Mouse (Mus musculus) lung, adult 2 months (tissue): ENCODE data around the gene 4930579F01Rik. TPM values are rescaled to one million over a fixed set of nuclear protein-coding genes. Genes with fewer than 3 reads are reported as not detected.

Experiments
- DNase-seq: peaks from one replicate; pipeline ENCODE4 v3.0.0; 2022
- H3K4me1 ChIP-seq: fragments of 200-500 bp; 2 replicates; pipeline ENCODE4 v1.6.1; 2011; ENCODE audit warnings: low read length; ENCODE audit not compliant: control insufficient read depth, insufficient read depth
- H3K4me3 ChIP-seq: fragments of 200-500 bp; replicated peaks from 2 replicates; pipeline ENCODE3; 2011; ENCODE audit warnings: low read depth, mild to moderate bottlenecking, control low read depth, low read length; ENCODE audit errors: extremely low read depth
- CTCF ChIP-seq: fragments of 200-500 bp; IDR thresholded peaks from 2 replicates; pipeline ENCODE4 v1.5.1; 2011; ENCODE audit warnings: mild to moderate bottlenecking, low read length, control low read depth; ENCODE audit not compliant: insufficient read depth
- POLR2A ChIP-seq: fragments of 200-500 bp; IDR thresholded peaks from 2 replicates; pipeline ENCODE4 v1.6.1; 2011; ENCODE audit warnings: low read depth, mild to moderate bottlenecking, control low read depth, low read length, borderline replicate concordance; ENCODE audit errors: extremely low read depth
- WGBS: fragments of 180-500 bp; shearing (Covaris S2); methylation state at CpG from one replicate; pipeline ENCODE4 v1.1.7; 2018; 5-methylcytosine and 5-hydroxymethylcytosine counted together
- polyA plus RNA-seq: library from polyadenylated mRNA; depleted of rRNA; stranded (reverse); fragments of >200 nt; gene quantifications from 2 replicates; pipeline ENCODE4 v1.2.3, GENCODE M21; 2012; rRNA removed

Gene 4930579F01Rik
- polyA plus RNA-seq: not detected in 2 replicates

DNA sequence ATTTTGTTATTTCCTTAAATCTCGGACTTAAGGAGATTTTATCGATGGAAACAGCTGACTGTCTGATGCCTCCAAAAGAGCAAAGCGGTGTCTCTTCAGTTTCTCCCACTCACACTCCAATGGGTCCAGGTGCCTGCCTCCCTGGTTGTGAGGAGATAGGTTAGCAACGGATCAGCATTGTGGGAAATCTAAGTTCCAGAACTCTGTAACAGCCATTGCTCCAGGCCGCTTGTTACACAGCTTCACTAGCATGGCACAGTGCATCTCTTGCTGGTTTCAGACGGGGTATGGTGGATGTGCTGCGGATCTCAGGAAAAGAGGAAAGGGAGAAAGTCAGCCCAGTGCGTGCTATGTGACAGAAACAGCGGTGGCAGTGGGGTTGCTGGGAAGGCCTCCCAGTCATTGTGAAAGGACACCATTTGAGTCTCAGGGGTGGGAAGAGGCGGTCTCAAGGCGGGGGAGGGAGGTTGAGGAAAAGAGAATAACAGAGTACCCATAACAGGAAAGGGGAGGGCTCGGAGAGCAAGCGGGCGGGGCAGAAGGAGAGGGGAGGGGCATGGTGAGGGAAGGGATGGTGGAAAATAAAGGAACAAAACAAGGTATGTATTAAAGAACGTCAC, at the start of gene 4930579F01Rik:
TSS of gene 4930579F01Rik (minus strand) at position 143 of the 620 bp plus-strand sequence.
- no peak for DNase-seq
- no peak within 1 kb of the TSS for H3K4me3 ChIP-seq
- TF ChIP-seq POLR2A: no peak
- TF ChIP-seq CTCF: no peak
- 77% methylated on average over 15 of the region's 15 CpGs for WGBS
- H3K4me1 ChIP-seq: no peaks in the 10 kb centered on the region

DNA sequence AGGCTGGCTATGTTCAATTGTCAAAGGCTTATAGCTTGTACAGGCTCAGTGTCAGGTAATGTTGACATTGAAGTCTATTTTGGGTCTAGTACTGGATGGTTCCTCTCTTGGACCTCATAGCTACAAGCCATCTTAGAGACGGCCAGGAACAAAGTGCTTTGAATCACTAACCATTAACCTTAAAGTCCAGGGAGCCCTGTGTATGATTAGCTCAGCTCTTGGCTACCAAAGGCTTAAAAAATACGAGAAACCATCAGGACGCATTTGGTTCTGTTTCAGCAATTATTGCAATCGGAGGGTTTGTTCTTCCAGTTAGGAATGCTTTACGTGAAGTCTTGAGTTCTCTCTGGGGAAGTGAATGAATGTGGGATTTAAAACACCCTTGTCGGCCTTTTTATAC, 49.3 kb upstream of the 4930579F01Rik start:
- H3K4me3 ChIP-seq: no peak overlapping the region
- no peak for DNase-seq
- H3K4me1 ChIP-seq: no peaks in the 10 kb centered on the region
- 87% methylated on average over 6 of the region's 6 CpGs for WGBS
- TF ChIP-seq POLR2A: no peak
- no peak for TF ChIP-seq CTCF

DNA sequence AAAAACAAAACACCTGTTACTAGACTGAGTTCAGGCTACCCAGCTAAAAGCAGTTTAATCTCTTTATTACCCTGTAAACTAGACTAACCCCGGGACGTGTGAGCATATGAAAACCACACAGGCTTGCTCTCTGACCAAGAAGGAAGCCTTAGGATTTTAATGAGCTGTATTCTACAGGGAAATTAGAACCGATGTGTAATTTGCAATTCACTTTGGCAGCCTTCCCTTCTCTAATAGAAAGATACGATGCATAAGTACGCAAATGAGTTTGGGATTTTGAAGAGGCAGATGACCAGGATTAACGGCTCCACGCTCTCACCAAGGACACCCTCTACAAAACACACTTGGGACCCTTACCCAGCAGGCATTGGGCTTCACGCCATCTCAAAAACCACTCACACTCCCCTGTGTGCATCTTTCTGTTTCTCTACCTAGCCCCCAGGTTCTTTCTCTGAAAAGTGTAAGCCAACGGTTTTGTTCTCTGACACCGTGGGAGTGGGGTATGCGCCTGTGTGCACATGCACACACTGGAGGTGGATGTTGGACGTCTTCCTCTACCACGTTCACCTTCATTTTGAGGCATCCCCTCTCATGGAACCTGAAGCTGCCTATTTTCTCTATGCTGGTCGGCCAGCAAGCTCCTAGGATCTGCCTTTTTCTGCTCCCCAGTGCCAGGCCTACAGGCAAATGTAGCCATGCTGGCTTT, 48.5 kb upstream of the 4930579F01Rik start:
- DNase-seq: no peak
- TF ChIP-seq CTCF (no peak), POLR2A (no peak)
- H3K4me3 ChIP-seq: no peak overlapping the region
- WGBS: 86% methylated on average over 14 of the region's 14 CpGs
- no peaks in the 10 kb centered on the region for H3K4me1 ChIP-seq

DNA sequence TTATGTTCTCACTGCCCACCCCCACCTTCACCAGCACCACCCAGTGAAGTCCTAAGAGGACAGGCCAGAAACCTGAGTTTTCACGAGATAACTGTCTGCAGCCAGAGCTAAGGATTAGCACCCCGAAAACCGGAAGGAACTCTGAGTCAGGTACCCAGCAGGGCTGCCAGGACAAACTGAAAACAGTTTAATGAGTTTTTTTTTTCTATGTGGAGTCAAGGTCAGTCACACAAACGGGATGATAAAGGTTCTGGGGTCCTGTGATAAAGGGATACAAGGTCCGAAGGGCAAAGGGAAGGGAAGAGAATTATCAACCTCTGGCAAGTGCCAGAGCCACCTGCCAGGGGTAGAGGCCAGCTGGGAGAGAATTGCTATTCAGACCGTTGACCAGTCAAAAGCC, 47.7 kb upstream of the 4930579F01Rik start:
- H3K4me3 ChIP-seq: no peak overlapping the region
- WGBS: 52% methylated on average over 6 of the region's 6 CpGs

DNA sequence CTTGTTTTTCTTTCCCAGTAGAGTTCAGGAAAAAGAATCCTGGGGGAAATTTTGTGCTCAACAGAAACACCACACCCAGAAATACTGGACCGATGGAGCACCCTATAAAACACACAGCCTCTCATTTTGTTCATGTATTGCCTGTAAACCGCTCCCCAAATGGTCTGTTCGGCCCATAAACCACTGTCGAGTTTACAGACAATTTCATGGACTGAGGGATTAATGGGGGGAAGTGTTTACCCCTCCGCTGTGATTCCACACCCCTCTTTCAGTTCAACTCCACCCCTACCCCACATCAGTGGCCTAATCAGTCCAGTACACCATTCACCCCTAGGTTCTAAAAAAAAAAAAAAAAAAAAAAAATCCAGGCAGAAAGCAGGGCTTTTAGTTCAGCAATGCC, 47.3 kb upstream of the 4930579F01Rik start:
- H3K4me3 ChIP-seq: no peak overlapping the region
- H3K4me1 ChIP-seq: no peaks in the 10 kb centered on the region
- 69% methylated on average over 5 of the region's 5 CpGs for WGBS
- TF ChIP-seq POLR2A: no peak
- no peak for TF ChIP-seq CTCF
- DNase-seq: no peak

More for the DNA sequence above, 47.7 kb upstream of the 4930579F01Rik start:
- TF ChIP-seq CTCF: no peak
- TF ChIP-seq POLR2A: no peak
- no peak for DNase-seq
- no peaks in the 10 kb centered on the region for H3K4me1 ChIP-seq

DNA sequence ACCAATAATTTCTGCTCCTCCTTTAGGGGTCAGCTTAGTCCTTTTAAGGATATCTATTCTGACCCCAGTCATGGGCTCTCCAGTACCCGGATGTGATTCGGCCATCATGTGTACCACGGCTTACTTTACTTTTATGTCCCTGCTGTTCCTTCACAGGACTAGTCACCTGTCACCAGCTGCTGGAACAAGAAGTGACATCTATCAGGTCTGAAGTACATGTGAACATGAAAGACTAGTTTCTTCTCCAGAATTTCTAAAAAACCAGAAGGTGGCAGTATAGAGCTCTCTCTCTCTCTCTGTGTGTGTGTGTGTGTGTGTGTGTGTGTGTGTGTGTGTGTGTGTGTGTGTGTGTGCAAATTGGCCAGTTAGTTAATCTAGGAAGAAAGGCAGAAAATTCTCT, 46.8 kb upstream of the 4930579F01Rik start:
- WGBS: 75% methylated on average over 3 of the region's 3 CpGs
- Histone ChIP-seq H3K4me1 (no peaks in the 10 kb centered on the region), H3K4me3 (no peak overlapping the region)
- TF ChIP-seq CTCF (no peak), POLR2A (no peak)
- no peak for DNase-seq

DNA sequence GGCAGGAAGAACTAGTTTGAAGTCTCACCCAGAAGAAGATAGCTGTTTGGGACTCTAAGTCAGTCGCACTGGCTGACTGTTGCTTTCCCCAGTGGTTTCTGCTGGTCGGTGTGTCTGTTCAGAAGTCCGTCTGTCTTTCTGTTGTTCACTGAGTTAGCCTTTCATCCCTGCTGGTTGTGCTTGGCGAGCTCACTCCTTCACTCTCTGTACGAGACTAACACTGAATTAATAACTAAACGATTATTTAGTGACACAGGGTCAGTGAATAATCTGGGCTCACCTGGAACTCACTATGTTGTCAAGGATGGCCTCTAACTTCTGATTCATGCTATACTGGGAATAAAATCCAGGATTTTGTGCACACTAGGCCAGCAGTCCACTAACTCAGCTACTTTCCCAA, 45.8 kb upstream of the 4930579F01Rik start:
- DNase-seq: no peak

DNA sequence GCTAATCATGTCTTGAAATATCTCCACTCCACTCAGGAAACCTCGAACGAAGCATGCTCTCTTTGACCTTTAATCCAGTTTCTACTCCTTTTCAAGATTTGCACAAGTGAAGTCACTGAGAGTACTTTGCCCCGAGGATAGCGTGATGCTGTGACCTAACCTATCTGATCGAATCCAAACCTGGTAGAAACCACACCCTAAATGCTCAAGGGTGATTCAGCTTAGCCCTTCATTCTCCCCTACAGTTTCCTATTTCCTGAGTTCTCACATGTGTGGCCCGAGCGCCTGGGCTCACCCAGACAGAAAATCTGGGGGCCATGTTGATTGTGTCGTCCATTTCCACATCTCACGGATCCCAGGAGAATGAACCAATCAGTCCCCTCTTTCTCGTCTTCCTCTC, 44.4 kb upstream of the 4930579F01Rik start:
- no peak for TF ChIP-seq CTCF
- no peak for TF ChIP-seq POLR2A
- 76% methylated on average over 10 of the region's 10 CpGs for WGBS
- DNase-seq: no peak
- Histone ChIP-seq H3K4me3 (no peak overlapping the region), H3K4me1 (no peaks in the 10 kb centered on the region)

More for the DNA sequence above, 45.8 kb upstream of the 4930579F01Rik start:
- Histone ChIP-seq H3K4me1 (no peaks in the 10 kb centered on the region), H3K4me3 (no peak overlapping the region)
- WGBS: 84% methylated on average over 6 of the region's 6 CpGs
- TF ChIP-seq POLR2A: no peak
- no peak for TF ChIP-seq CTCF

DNA sequence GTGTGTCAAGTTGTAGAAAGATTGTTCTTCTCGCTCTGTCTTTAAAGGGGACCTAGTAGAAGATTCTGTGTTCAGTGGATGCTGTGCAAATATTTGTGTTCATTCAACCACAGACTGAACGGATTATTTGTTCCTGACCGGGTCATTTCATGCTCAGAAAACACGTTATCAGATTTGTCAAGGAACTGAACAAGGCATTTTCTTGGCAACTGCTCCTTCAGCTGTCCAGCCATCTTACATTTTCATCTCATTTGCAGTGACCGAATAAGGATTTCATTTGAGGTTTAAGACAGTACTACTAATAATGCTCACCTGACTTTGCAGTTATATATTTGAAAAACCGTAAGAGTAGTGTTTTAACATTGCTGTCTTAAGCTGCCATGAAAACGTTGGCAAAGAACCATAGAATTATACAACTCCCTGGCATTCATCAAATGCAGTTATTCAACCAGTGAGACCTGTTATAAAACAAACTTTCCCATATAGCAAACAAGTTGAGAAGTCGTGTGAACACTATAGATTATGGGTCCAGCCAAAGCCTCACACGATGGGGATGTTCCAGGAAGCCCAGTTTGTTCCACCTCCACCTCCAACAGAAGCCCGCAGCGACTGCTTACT, 43.0 kb upstream of the 4930579F01Rik start:
- WGBS: 50% methylated on average over 11 of the region's 11 CpGs
- no peak for DNase-seq
- TF ChIP-seq CTCF (no peak), POLR2A (no peak)

DNA sequence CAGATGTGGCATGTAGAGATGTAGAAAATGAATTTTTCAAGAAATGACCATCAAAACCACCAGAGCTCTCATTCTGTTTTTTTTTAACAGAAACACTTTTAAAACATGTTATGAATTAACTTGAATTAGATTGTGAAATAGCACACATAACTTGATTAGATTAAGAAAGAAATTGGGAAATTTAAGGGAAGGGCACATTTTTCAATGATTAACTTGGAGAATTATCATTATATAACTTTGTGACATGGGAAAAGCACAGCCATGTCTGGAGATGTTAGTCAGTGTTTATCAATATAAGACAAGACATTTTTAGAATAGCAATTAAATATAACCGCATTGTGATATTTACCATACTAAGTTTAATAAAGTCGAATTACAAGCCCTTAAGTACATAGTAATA, 37.9 kb upstream of the 4930579F01Rik start:
- WGBS: 86% methylated on average over 2 of the region's 2 CpGs

More for the DNA sequence above, 43.0 kb upstream of the 4930579F01Rik start:
- Histone ChIP-seq H3K4me1 (no peaks in the 10 kb centered on the region), H3K4me3 (no peak overlapping the region)

DNA sequence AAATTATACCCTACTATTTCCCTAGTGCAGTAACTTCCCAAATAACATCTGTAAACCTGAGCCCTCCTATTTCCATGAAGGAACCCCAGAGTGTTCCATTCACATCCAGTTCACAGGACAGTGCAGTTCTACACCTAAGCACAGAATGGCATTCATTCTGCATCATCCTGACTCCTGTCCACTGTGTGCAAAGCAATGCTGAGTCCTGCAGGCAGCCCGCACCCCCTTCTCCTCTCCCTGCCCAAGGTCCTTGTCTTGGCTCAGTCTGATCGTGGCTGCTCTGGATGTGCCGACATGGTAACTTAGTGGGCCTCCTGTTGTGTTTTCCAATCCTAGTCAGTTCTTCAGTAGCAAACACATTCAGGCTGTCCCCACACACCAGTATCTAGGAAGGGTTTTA, 36.6 kb upstream of the 4930579F01Rik start:
- TF ChIP-seq POLR2A (no peak), CTCF (no peak)
- Histone ChIP-seq H3K4me3 (no peak overlapping the region), H3K4me1 (no peaks in the 10 kb centered on the region)
- WGBS: 81% methylated on average over 3 of the region's 3 CpGs
- DNase-seq: no peak

More for the DNA sequence above, 37.9 kb upstream of the 4930579F01Rik start:
- Histone ChIP-seq H3K4me3 (no peak overlapping the region), H3K4me1 (no peaks in the 10 kb centered on the region)
- TF ChIP-seq POLR2A (no peak), CTCF (no peak)
- no peak for DNase-seq
